Mouse (Mus musculus): ENCODE data around the gene Slc39a11.

GRCm38 (mm10) chr11:113699643-113700042 is 49.8 kb upstream of the Slc39a11 start:
- TF ChIP-seq CTCF (IDR thresholded peaks at IDR 0.05; ENCODE audit: control insufficient read depth, insufficient read depth, low read length) (no peak), POLR2A (IDR thresholded peaks at IDR 0.05; ENCODE audit: borderline replicate concordance, control insufficient read depth, low read depth, low read length) (no peak)
